In genomic region chr5:66602287-66602820, GRCm38 (mm10) we compare ENCODE assay signal across 8 mouse cellular contexts. TPM values are rescaled to one million over a fixed set of nuclear protein-coding genes. Genes with fewer than 3 reads are reported as not detected.
A peak's percentile ranks its signal among the peaks of the same experiment; 100 is the strongest.
DNase-seq lines count a peak whose midpoint lies in the region; TF ChIP-seq lines count a peak whose summit lies in the region.

No protein-coding gene starts in this region.

- peak; percentile 30 for DNase-seq in adrenal gland, adult 2 months
- no peak for DNase-seq in adrenal gland, postnatal 25 days
- DNase-seq in kidney, adult 2 months: peak; percentile 40
- DNase-seq in kidney, adult 9 months: no peak
- DNase-seq in thymus, postnatal 4 days: peak; percentile 53
- no peak for DNase-seq in thymus, postnatal 10 days (ENCODE audit: low spot score in 2 of 2)
- peak; percentile 54 for DNase-seq in yolk sac, embryonic 10.5 days (ENCODE audit: low spot score)
- no peak for DNase-seq in layer of hippocampus, postnatal 36 days

- 37% methylated on average over 9 of the region's 9 CpGs for WGBS in kidney, adult 2 months

- H3K36me3 ChIP-seq in kidney, adult 2 months (ENCODE audit: control insufficient read depth, insufficient read depth, low read length): no peaks in the 10 kb centered on the region

- H3K4me1 ChIP-seq in kidney, adult 2 months (ENCODE audit: control insufficient read depth, insufficient read depth, low read length): peaks cover 29% of the 10 kb centered on the region

- TF ChIP-seq POLR2A in kidney, adult 2 months (IDR thresholded peaks at IDR 0.05; ENCODE audit: low read depth, low read length): no peak

- TF ChIP-seq CTCF in kidney, adult 2 months (conservative IDR thresholded peaks at IDR 0.05; ENCODE audit: insufficient read depth, insufficient read length, low read depth, low read length): no peak

- peak overlapping the region; percentile 18; the same call in 1 of the 2 replicates for H3K27ac ChIP-seq in kidney, adult 2 months (ENCODE audit: insufficient read depth, low read depth, low read length)

- H3K4me3 ChIP-seq in kidney, adult 2 months (ENCODE audit: insufficient read depth, low read depth, low read length): no peak overlapping the region

- no peaks in the 10 kb centered on the region for H3K27me3 ChIP-seq in kidney, adult 2 months (replicated peaks; ENCODE audit: control insufficient read depth, insufficient read depth, low read length)

RNA-seq across cellular contexts. Expression of gene Apbb2, which starts 16.2 kb away (rescaled TPM):
- 10 to 100 TPM; 58.3 to 76.7 TPM for total RNA-seq in adrenal gland, adult 2 months (2021)
- 8.4 and 20.0 TPM in 2 replicates for polyA plus RNA-seq in adrenal gland, adult 2 months (2012; rRNA removed)
- total RNA-seq in adrenal gland, postnatal 25 days (2021): 80.6 and 88.3 TPM in 2 replicates
- polyA plus RNA-seq in kidney, adult 2 months (2012; rRNA removed): 21.4 and 27.7 TPM in 2 replicates
- 10 to 100 TPM; 48.7 to 59.2 TPM for total RNA-seq in layer of hippocampus, postnatal 36 days (2021)

Comparison
In these comparisons a context has a peak if more than half of its experiments do, and no peak if none do; other contexts are left out.
1. DNase-seq: peak in adrenal gland, adult 2 months (single experiment), kidney, adult 2 months (single experiment), thymus, postnatal 4 days (single experiment) and yolk sac, embryonic 10.5 days (single experiment); none in adrenal gland, postnatal 25 days (single experiment), kidney, adult 9 months (single experiment), thymus, postnatal 10 days (0 of 2) and layer of hippocampus, postnatal 36 days (0 of 2).